Mouse (Mus musculus) NIH3T3 (cell line): ENCODE measurements around the gene Traf2.

Experiments used
- DNase-seq: peaks from one replicate; pipeline ENCODE4 v3.0.0-alpha.2; 2012; ENCODE audit warnings: low read depth

Gene Traf2

GRCm38 (mm10) chr2:25541644-25542367 is 4.9 kb downstream of the Traf2 start:
- DNase-seq, result no peak

DNA sequence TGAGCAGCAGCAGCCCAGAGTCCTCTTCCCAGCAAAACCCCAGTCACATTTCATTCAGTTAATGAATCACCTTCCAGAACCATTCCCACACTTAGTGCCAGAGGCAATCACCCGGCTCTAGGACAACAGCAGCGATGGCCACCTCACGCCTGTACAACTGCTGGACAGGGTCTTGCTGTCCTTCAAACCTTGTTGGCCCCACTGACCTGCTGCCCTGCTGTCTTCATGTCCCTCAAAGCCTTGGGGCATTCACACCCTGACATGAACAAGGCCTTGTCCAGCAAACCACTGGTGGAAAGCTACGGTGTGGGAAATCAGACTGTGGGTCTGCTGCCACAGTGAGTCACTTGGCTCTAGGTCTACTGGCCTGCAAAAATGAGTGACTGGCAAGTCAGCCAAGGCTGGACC is 6.2 kb downstream of the Traf2 start:
- peak; percentile 57 for DNase-seq

DNA sequence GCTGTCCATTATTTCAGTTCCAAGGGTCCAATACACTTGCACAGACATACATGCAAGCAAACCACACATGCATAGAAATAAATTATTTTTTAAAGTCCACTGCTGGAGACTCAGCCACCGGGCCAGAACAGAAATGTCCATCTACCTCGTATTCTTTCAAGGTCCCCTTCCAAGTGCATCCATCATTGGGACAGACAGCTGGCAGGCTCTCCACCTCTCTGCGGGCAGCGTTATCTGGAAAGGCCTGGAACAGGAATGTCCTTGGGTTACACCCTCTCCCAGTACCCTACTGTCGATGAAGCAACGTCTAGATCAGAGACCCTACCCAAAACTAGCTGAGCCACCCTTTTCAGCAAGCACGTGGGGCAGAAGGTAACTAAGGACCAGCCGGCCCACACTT is 10.2 kb downstream of the Traf2 start:
- no peak for DNase-seq

- no peak for DNase-seq
Measured at GRCm38 (mm10) chr2:25534866-25535182, 11.9 kb downstream of the Traf2 start.

DNA sequence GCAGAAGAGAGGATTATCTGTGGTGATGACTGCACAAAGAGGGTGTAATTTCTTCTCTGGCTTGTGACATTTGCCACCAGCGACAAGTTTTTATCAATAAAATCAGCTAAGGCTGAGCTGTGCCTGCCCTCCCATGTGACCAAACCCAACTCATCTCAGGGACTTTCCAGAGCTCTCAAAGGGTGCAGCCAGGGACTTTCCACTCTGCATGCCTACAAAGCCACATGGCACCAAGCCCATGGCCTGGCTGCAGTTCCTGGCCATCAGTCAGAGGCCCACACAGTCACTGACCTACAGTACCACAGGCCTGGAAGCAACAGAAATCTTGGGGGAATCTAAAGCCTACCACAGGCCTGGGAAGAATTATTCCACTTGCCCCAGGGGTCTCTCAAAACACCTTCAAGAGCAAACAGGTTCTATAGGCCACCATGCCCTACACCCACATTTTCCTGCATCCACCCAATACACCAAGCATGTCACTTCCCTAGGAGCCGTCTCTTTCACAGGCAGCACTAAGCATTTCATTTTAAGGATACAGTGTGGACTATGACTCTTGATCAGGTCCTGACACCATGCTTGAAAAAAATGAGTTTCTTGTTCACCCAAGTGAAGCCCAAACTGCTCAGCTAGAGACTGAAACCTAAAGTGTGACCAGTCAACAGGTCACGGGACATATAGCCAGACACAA is 12.4 kb downstream of the Traf2 start:
- peak; percentile 94 for DNase-seq

DNA sequence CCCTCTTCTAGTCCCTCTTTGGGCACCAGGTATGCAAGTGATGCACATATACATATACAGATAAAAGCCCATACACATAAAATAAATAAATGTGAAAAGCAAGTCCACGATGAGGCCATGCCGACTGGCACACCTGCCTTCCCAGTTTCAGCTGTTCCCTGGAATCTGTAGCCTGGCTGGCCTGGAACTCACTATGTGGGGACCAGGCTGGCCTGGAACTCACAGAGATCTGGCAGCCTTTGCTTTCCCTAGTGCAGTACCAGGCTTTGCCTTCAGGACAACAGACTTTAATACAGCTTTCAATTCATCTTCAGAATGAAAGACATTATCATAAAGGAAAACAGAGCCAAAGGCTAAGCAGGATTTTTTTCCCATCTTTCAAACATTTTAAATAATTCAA is 13.0 kb downstream of the Traf2 start:
- DNase-seq, result peak; percentile 68

DNA sequence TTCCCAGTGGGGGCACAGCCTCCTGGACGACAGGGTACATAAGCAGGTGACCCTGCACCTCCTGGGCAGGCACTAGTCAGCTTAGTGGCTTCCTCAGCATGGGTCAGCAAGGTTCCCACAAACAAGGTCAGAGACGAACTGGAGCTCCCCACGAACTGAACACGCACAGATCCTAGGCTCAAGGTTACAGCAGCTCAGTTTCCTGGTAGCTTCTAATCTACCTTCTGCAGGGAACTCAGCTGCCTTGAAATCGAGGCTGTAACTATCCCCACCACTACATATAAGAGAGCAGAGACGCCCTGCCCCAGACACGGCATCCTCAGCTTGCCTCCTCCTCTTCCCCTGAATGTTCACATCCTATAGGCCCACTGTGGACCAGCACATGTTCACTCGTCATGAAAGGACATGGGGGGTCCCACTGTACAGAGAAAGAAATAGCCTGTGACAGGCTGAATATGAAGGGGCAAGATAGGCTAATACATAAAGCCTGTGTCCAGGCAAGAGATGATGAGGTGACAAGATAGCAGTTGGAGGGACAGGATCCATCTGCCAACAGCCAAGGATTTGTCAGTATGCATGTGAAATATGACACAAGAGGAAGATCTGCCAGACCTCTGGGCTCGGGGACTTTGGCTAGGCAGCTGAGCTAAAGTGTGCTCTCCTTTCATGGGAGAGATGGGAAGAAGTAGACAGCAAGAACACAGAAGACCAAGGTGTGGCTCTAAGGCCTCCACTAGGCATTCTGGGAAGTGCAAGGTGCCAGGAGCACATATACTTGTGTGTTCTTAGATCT is 20.0 kb downstream of the Traf2 start:
- DNase-seq, result no peak

GRCm38 (mm10) chr2:25509912-25510311 is 36.8 kb downstream of the Traf2 start:
- DNase-seq, result peak; percentile 66

DNA sequence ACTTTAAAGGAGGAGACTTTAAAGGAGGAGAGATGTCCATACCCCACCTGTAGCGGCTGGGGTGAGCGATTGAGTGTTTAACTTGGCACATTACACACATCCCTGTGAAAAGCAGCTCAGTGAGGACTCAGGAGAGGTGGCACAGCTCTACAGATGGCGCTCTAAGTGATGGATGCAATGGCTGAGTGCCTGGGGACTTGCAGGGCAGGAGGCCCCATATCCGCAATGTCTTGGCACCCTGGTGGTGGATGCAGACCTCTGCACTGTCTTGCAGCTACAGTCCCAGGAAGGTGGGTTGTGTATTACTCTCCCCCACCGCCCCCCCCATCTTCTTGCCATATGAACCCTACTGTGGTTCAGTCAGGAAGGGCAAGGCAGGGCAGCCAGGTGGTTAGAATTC is 39.8 kb downstream of the Traf2 start:
- peak; percentile 22 for DNase-seq

- no peak for DNase-seq
Measured at GRCm38 (mm10) chr2:25505860-25506259, 40.9 kb downstream of the Traf2 start.

GRCm38 (mm10) chr2:25505000-25505399 is 41.7 kb downstream of the Traf2 start:
- no peak for DNase-seq

DNA sequence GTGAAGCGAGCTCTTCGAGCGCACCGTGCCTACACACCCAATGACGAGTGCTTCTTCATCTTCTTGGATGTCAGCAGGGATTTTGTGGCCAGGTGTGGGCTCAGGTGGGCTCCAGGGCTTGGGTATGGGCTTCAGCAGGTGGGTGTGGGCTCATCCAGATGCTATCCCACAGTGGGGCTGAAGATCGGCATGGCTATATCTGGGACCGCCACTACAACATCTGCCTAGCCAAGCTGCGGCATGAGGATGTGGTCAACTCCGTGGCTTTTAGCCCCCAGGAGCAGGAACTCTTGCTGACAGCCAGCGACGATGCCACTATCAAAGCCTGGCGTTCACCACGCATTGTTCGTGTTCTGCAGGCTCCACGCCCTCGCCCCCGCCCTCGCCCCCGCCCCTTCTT is 42.2 kb downstream of the Traf2 start:
- DNase-seq, result no peak

DNA sequence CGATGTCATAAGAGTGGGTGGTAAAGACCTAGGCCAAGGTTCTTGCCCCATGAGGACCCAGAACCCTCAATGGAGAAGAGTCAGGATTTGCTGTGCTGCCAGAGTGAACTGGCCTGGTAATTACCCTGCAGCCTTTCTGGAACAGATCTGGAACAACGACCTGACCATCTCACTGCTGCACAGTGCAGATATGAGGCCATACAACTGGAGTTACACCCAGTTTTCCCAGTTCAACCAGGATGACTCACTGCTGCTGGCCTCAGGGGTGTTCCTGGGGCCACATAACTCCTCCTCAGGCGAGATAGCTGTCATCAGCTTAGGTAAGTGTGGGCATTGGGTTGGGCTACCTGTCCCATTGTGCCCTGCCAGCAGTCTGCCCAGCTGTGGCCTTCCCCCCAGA is 44.0 kb downstream of the Traf2 start:
- DNase-seq, result peak; percentile 52

DNA sequence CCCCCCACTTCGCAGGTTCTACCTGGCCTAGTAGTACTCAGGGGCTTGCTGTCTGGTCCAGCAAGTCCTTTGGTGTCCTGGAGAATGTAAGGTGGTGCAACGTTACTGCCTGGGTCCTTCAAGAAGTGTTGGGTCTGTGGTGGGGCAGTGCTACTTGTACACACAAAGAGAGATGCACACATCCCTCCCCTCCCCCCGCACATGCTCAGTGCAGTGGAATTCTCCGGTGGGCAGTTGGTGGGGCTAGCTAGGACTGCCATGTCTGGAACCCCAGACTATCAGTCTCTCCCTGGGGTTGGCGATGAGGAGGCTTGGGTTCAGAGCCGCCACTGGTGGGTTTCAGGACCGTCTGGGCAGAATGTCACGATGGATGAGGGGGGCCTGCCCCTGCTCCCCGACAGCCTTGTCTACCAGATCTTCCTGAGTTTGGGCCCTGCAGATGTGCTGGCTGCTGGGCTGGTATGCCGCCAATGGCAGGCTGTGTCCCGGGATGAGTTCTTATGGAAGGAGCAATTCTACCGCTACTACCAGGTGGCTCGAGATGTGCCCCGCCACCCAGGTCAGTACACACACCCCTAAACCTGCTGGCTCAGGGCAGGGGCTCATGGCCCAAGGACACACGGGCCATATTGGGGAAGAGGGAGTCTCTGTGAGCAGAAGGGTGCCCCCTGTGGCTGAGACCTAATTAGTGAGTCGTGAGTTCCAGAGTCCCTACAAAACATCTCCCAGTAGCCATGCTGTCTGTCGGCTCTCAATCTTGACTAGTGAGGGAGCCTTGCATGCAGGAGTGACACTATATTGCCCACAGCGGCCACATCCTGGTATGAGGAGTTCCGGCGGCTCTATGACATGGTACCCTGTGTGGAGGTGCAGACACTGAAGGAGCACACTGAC is 44.9 kb downstream of the Traf2 start, which contains the start of gene C8g:
Gene C8g (minus strand): TSS at position 127 of the 894 bp plus-strand sequence.
- no peak for DNase-seq

- DNase-seq, result peak; percentile 98
Measured at GRCm38 (mm10) chr2:25500576-25501405, 45.9 kb downstream of the Traf2 start, which contains the start of gene Fbxw5. Gene Fbxw5 (plus strand): TSS chr2:25500750.

DNA sequence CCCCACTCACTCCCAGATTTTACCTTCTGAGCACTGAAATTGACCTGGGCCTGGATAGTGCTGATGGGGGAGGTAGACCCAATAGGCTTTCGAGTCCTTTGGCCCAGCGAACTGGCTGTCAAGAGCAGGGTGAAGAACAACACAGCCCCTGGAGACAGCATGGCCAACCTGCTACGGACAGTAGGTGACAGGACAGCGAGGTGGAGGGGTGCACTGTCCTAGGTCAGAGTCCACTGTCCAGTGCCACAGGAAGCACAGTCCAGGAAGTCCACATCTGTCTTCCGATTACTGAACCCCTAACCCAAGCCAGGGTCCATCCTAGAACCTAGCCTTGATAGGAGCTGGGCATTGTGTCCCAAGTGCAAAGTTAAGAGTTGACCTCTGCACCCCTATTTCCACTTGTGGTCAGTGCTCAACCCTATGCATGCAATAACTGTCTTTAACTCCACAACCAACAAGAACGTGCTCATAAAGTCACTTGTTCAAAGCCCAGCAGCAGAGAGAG is 46.6 kb downstream of the Traf2 start:
- DNase-seq, result peak; percentile 34

DNA sequence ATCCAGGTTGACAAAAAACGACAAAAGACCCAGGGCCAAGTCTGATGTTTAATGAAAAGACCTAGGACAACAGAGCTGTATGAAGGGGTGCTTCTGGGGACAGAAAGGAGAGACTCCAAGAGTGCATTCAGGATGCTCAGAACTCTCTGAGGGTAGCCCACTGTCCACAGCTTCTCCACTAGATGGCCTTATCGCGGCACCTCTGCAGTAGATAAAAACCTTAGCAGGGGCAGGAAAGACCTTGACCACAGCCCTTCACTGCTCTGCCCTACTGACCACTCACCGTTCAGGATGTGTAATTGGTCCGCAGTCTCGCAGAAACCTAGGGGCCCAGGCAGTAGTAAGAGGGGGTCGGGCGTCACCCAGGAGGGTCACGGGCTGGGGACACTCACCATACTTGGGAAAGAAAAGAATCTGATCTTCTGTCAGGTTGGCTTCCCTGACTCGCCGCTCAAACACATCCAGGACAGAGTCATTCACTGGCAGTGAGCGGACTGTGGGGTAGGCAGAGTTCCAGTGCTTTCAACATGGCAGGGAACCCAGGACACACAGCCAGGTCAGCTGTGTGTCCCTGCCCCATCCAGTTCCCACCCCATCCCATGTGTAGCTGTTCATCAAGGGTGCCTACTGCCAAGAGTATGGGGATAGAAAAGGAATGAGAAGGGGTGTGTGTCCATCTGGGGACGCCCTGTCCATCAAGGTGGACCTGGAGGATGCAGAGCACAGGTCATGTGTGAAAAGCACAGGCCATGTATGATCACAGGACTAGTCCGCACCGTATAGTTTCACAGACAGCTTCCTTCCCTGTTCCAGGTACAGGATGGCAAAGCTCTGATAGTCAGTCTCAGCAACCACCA is 47.9 kb downstream of the Traf2 start:
- DNase-seq, result no peak

DNA sequence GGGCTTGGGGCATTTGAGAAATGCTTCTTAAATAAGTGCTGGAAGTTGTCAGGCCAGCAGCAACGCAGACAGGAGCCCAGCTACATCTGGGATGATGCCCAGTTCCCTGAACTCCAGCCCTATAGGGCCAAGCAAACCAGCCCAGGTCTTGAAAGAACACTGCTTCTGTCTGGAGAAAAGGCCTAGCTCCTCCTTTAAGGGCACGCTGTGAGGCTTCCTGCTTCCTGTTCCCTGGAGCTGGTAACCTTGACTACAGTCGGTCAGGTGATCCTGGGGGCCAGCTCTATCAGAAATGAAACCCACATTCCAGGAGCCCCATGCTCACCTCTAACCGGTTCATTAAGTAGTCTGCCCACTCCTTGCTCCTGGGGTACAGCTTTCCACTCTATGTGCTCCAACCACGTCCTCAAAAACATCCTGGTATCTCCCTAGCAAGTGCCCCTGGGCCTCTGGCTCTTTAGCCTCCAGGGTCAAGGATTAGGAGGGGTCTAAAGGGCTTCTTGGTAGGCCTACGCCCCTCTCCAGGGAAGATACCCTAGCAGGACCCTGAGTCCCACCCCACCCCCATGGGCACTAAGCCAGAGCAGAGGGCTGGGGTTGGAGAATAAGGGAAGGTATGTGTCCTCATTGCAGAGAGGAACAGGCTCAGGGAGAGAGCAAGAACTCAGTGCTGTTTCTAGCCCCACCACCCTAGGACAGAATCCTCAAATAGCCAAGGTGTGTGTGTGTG is 48.7 kb downstream of the Traf2 start:
- DNase-seq, result peak; percentile 50

DNA sequence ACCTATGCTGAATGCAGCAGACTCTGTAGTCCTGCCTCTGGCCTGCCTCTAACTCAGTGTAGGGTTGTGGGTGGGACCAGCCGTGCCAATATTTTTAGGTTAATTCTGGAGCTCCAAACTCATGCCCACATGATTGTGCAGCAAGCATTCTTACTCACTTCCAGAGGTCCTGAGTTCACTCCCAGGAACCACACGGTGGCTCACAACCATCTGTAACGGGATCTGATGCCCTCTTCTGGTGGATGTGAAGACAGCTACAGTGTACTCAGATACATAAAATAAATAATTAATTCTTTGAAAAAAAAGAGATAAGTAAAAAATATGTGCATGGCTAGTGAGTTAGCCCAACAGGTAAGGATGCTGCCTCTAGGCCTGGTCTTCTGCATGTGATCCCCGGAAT is 50.3 kb downstream of the Traf2 start:
- peak; percentile 84 for DNase-seq
